Mouse (Mus musculus) liver, postnatal 0 days (tissue): ENCODE results near the gene Satb2.

ENCODE experiments used
- CTCF ChIP-seq: sonication (generic); IDR thresholded peaks from 2 replicates; pipeline ENCODE4 v1.5.1; 2016; ENCODE audit warnings: antibody characterized with exemption, low read depth
- EP300 ChIP-seq: IDR thresholded peaks from 2 replicates; pipeline ENCODE4 v1.6.1; 2016; ENCODE audit warnings: antibody characterized with exemption, low read depth, mild to moderate bottlenecking

DNA sequence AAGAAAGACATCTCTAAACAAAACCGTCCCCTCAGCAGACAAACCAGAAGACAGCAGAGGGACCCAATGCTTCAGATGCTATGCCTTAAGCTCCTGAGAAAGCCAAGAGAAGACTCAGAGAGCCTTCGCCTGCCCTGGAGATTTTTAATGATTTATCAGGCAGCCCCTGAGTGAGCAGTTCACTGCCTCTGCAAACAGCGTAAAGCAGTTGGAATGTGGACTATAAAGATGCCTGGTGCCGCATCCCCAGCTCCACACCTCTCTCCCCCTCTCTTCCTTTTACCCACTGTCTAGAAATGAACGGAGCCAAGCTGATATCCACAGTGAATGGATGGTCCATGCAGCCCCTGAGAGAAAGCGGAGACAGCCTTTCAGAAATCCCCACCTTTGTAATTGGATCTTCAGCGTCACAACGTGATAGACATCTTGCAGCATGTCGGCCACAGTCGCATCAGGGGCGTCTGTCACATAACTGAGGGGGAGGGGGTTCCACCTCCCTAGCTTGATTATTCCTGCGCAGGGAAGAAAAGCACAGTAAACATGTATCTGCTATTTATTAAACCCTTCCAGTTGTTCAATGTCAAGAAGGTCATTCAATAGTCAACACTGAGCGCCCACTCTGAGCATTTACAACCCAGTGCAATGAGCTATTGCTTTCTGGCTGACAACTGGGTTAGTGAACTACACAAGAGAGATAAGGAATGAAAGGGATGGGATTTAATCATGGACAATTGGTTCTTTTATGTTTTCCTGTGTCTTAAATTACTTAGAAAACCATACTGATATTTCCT lies 79.6 kb downstream of the Satb2 start:
- TF ChIP-seq CTCF: no peak
- TF ChIP-seq EP300: no peak
